Mouse (Mus musculus) testis, adult 2 months (tissue): ENCODE measurements around the gene Coro2b.

ENCODE experiments used
- CTCF ChIP-seq: fragments of 200-500 bp; IDR thresholded peaks from 2 replicates; pipeline ENCODE4 v1.5.1; 2012; ENCODE audit warnings: low read depth, mild to moderate bottlenecking, inconsistent platforms, low read length, moderate library complexity; ENCODE audit not compliant: control insufficient read depth, insufficient read depth, insufficient replicate concordance
- POLR2A ChIP-seq: fragments of 200-500 bp; IDR thresholded peaks from 2 replicates; pipeline ENCODE4 v1.6.1; 2012; ENCODE audit warnings: low read depth, mild to moderate bottlenecking, inconsistent platforms, low read length, moderate library complexity; ENCODE audit not compliant: control insufficient read depth

DNA sequence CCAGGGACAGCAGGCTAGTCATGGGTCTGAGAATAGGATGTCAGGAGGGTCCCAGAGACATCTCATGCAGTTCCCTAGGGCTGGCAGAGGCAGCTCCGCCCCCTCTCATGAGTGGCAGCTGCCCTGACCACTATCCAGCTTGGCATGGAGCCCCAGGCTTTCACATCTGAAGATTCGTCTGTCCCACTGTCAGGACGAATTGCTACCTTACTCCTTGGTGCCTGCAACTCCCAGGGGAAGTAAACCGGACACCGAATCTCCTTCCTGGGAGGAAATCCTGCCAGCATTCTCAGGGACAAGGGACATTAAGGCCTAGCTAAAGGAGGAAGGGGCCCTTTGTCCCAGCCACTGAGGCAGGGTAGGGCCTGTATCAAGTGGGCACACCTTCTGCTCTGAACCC, 14.6 kb downstream of the Coro2b start:
- TF ChIP-seq CTCF, result no peak
- no peak for TF ChIP-seq POLR2A
